Mouse (Mus musculus): ENCODE data around the gene Gm44503.

The Gm44503 gene

GRCm38 (mm10) chr9:73030443-73030842 lies 71.8 kb downstream of the Gm44503 start:
- DNase-seq (ENCODE audit: low spot score), result no peak

DNA sequence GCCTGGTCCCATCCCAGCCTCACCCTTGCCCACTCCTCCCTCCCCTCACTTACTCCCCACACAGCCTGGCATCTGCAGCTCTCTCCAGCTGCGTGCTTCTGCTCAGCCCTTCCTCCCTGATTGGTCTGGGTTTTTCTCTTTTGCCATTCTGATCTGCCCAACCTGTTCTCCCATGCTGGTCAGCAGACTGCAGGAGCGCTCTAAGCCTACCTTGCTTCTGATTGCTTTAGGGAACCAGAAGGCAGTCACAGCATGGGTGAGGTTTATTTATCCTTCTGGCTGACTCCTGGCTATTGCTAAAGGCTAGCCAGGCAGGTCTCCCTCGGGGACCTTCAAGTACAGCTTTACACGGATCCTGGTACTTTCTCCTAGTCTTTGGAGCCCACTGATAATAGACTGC lies 72.8 kb downstream of the Gm44503 start:
- no peak for DNase-seq (ENCODE audit: low spot score)

DNA sequence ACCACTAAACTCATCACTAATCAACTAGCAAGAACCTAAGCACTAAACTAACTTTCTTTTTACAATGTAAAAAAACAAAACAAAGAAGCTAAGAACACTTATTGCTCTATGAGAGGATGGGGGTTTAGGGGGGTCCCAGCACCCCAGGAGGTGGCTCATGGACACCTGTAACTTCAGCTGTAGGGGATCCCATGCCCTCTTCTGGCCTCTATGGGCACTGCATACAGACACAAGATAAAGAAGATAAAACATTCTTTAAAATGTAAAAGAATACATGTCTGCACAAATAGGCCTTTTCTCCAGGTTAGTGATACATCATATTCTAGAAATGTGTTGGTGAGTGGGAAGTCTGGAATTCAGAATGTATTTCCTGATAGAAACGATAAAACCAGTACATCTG lies 74.8 kb downstream of the Gm44503 start:
- no peak for DNase-seq (ENCODE audit: low spot score)

GRCm38 (mm10) chr9:73039222-73039945 lies 80.7 kb downstream of the Gm44503 start:
- DNase-seq (ENCODE audit: low spot score), result peak; percentile 72

- no peak for DNase-seq (ENCODE audit: low spot score)
Observed at GRCm38 (mm10) chr9:73040080-73040479, 81.4 kb downstream of the Gm44503 start, which contains the start of gene Pigb. Gene Pigb (minus strand): TSS chr9:73040378.

- peak; percentile 63 for DNase-seq (ENCODE audit: low spot score)
Observed at GRCm38 (mm10) chr9:73044146-73045079, 85.8 kb downstream of the Gm44503 start, which contains the start of gene Rab27a. Gene Rab27a (plus strand): TSS chr9:73044854.

DNA sequence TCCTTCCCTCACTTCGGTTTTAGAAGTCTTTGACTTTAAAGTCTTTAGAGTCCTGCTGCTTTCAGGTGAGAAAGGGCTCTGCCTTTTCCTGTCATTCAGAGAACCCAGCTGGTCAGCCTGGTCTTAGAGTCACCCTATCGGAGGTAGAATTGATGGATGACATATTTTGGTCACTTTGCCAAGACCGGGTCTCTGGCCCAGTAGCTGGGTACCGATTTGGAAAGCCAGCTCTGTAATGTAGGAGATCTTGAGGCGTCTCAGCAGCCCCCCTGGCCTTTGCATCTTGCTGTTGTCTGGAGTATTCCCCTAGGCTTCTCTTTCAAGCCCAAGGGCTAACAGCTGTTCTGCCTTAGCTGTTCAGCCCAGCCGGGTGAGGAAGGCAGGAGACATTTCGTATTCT lies 86.6 kb downstream of the Gm44503 start:
- no peak for DNase-seq (ENCODE audit: low spot score)

DNA sequence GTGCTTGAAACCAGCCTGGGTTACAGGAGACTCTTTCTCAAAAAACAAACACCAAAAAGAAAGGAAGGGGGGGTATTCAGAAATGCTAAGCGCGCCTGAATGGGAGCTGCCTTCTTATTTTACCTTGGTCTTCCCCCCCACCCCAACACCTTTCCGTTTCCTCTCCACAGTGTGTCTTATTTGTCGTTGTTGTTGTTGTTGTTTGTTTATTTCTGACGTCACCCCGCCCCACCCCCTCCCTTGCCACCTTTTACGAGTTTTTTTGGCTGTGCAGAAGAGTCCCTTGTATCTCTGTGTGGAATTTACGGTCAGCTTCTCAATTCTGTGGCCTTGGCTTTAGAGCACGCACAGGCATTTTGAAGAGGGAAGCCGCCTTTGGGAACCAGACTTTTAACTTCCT lies 87.1 kb downstream of the Gm44503 start:
- no peak for DNase-seq (ENCODE audit: low spot score)

GRCm38 (mm10) chr9:73047906-73048305 lies 89.3 kb downstream of the Gm44503 start:
- no peak for DNase-seq (ENCODE audit: low spot score)

DNA sequence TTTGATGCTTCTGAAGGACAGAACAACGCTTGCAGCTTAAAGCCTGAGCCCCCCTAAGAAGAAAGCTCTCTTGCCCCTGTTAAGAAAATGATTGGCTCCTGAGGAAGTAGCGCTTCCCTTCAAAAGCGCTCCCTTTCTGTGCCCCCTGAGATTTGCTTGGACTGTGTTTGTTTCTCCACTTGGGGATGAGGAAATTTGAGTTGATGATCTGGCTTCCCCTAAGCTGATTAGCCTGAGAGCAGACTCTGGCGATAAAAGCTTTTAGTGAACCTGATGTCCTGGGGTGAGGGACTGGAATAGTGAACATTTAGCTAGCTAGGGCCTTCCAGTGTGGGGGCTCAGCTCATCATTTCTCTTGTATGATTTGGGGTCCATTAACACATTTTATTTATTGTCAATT lies 90.3 kb downstream of the Gm44503 start:
- no peak for DNase-seq (ENCODE audit: low spot score)

DNA sequence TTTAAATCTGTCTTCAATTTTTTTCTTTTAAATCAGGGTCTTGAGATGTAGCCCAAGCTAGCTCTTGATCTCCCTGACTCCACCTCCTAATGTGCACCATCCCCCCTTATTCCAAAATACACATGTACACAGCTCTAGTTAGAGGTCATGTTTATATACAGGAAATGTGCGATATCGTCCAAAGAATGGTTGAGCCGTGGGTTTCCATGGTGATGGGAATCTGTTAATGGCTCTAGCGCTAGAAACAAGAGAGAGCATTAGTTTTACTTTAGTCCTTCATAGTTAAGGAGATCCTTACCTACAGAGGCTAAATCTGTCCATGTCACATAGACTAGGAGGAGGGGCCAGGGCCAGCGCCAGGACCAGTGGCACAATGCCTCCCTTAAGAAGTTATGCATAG lies 91.2 kb downstream of the Gm44503 start:
- DNase-seq (ENCODE audit: low spot score), result no peak

DNA sequence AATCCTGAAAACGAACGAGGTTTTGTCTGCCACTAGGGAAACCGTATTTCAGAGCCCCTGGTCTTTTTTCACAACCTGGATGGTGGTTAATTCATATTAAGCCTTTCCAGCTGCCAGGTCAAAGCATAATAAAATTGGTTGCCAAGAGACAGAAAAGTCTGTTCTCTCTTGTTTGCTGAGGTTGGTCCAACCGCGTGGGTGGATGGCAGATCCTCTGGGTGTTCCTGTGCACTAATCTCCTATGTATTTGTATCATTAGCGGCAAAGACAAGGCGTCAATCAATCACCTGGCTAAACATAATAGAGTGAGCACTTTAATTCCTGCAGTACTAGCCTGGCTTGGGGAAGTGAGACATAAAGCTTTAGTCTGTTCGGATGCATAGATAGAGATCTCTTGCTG lies 92.0 kb downstream of the Gm44503 start:
- DNase-seq (ENCODE audit: low spot score), result no peak

DNA sequence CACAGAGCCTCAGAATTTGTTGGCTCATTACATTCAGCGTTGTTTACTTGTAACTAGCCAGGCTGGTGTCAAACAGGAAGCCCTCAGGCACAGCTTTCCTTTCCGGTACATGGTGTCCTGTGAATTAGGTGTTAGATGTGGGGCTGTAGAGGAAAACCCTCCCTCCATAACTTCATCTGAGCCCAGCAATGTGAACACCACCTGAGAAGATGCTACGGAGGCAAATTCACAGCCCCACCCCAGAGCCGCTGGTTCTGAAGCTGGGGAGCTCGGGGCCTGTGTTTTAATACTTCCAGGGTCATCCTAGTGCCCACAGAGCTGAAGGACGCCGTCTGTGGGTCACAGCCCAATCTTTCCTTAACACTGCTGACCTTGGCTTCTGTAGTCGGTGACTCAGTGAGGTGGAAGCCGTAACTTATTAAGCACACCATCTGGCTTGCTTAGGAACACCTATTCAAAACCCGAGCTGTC lies 96.8 kb downstream of the Gm44503 start:
- DNase-seq (ENCODE audit: low spot score), result no peak

DNA sequence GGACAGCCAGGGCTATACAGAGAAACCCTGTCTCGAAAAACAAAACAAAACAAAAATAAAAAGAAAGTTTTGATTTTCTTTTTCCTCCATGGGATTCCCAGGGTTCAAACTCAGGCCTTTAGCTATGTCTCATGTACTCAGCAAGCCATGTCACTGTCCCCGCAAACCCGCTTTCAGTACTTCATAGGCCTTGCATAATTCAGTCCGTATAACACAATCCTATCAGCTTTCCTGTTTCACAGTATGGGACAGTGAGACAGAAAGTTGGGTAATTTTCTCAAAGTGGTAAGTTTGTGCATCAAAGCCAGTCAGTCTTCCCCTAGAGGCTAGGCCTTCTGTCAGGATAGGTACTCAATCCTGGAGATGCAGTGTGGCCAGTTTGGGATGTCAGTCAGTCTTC lies 100.6 kb downstream of the Gm44503 start:
- no peak for DNase-seq (ENCODE audit: low spot score)

DNA sequence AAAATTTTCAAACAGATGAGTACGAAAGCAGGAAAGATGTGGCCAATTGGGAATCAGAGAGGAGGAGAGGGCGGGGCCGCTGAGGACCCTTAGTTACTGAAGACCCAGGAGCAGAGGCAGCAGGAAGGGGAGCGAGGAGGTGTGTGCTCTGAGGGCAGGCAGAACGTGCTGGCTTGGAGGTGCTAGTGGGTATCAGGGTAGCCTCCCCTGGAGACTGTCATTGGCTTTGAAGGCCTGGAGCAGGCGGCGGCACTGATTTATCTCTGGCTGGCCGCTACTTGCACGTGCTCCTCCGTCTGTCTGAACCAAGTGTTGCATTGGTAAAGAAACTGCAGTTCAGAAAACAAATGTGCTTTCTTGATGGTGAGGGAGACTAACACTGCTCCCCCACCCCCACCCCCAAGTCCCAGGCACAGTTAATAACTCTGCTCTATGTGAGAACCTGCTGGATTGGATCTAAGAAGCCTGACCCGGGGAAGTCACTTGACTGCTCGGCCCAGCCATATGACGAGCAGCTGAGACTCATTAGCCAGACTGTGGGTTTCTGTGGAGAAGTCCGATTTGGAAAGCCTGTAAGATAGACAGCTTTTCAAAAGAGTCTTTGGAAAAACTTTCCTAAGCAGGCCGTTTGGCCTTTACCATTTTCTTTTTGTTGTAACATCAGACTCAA lies 105.1 kb downstream of the Gm44503 start:
- DNase-seq (ENCODE audit: low spot score), result no peak

Data from spleen, adult 12 weeks (tissue).